Mouse (Mus musculus) hindbrain, embryonic 13.5 days (tissue): ENCODE data around the gene Sars2. TPM values are rescaled to one million over a fixed set of nuclear protein-coding genes. Genes with fewer than 3 reads are reported as not detected.

ENCODE experiments used
- ATAC-seq: fragments of 200-750 bp; cut with Nextera tagmentation; 2 replicates; pipeline ENCODE4 v1.8.0; 2017; ENCODE audit warnings: moderate TSS enrichment; ENCODE audit not compliant: low FRiP score
- H3K27ac ChIP-seq: fragments of 300-500 bp; sonication (generic); 2 replicates; pipeline ENCODE4 v1.5.1; 2015; ENCODE audit warnings: inconsistent platforms, mild to moderate bottlenecking, moderate library complexity
- H3K27me3 ChIP-seq: fragments of 300-500 bp; sonication (generic); 2 replicates; pipeline ENCODE4 v1.6.1; 2015; ENCODE audit warnings: mild to moderate bottlenecking, inconsistent platforms
- H3K36me3 ChIP-seq: fragments of 300-500 bp; sonication (generic); 2 replicates; pipeline ENCODE4 v1.6.1; 2015; ENCODE audit warnings: mild to moderate bottlenecking, inconsistent platforms
- H3K4me1 ChIP-seq: fragments of 300-500 bp; sonication (generic); replicated peaks from 2 replicates; pipeline ENCODE4 v1.6.1; 2015; ENCODE audit warnings: inconsistent platforms
- H3K4me2 ChIP-seq: fragments of 300-500 bp; sonication (generic); 2 replicates; pipeline ENCODE4 v1.6.1; 2015; ENCODE audit warnings: inconsistent platforms, mild to moderate bottlenecking, moderate library complexity
- H3K4me3 ChIP-seq: fragments of 300-500 bp; sonication (generic); 2 replicates; pipeline ENCODE4 v1.5.1; 2015; ENCODE audit warnings: mild to moderate bottlenecking, inconsistent platforms
- H3K9ac ChIP-seq: fragments of 300-500 bp; sonication (generic); 2 replicates; pipeline ENCODE4 v1.6.1; 2015; ENCODE audit warnings: mild to moderate bottlenecking, inconsistent platforms
- H3K9me3 ChIP-seq: fragments of 300-500 bp; sonication (generic); 2 replicates; pipeline ENCODE4 v1.6.1; 2016; ENCODE audit warnings: inconsistent platforms
- WGBS: fragments of 180-500 bp; shearing (Covaris S2); methylation state at CpG from one replicate; pipeline ENCODE4 v1.1.7; 2015; 5-methylcytosine and 5-hydroxymethylcytosine counted together
- polyA plus RNA-seq: library from polyadenylated mRNA; unstranded; fragments of >200 nt; fragmentation: Nextera tagmentation; extraction: Ambion mirVana; gene quantifications from 2 replicates; pipeline ENCODE4 v1.2.1, GENCODE M21; 2015

Gene Sars2
- polyA plus RNA-seq, 1 experiment from 2014 or later, result 22.6 TPM

DNA sequence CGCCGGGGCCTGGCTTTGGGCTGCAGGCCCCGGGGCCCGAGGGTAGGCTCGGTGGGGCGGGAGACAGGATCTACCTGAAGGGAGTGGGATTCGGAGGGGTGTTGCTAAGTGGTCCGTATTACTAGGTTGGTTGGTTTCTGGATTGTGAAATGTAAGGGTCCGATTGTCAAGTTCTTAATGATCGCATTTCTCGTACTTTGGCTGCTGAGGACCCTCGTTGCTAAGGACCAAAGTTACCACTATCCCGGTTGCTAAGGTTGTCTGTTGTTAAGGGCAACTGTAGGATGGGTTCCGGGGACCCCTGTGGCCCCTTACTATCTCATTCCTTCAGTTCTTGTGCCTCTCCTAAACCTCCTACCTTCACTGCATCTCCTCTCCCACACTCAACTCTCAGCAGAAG lies 25.1 kb downstream of the Sars2 start:
- Histone ChIP-seq H3K9me3 (no peaks in the 10 kb centered on the region), H3K27ac (no peak overlapping the region), H3K36me3 (peaks cover 13% of the 10 kb centered on the region), H3K27me3 (no peaks in the 10 kb centered on the region), H3K4me3 (peak overlapping the region; percentile 69), H3K4me1 (peaks cover 37% of the 10 kb centered on the region), H3K9ac (peak overlapping the region; percentile 70), H3K4me2 (peak overlapping the region; percentile 67)
- ATAC-seq, result peak; percentile 30
- WGBS, result 1% methylated on average over 14 of the region's 14 CpGs

DNA sequence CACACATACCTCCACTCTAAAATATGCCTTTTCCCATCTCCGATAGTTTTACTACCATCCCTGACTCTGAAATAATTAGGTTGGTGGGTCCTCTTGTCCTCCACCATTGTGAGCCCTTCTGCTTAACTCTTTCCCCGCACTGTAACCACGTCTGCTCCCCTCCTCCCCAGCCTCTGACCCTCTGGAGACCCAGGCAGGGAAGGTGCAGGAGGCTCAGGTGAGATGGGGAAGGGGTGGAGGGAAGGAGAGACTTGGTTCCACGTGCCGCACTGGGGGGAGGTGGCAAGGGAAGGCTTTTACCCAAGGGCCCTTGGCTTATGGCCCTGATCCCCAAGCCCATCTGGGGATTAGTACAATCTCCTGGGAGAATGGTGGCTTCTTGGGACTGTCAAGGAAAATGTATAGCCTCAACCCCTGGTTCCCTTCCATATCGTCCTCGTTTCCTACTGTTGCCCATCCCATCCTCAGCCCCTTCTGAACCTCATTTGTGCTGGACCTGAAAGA lies 25.7 kb downstream of the Sars2 start, which contains the start of gene Nfkbib:
Gene Nfkbib (minus strand): TSS at position 51 of the 504 bp plus-strand sequence.
- ATAC-seq, result no peak
- WGBS, result 62% methylated on average over 7 of the region's 7 CpGs
- peak within 1 kb of the TSS; percentile 67 for H3K4me2 ChIP-seq

DNA sequence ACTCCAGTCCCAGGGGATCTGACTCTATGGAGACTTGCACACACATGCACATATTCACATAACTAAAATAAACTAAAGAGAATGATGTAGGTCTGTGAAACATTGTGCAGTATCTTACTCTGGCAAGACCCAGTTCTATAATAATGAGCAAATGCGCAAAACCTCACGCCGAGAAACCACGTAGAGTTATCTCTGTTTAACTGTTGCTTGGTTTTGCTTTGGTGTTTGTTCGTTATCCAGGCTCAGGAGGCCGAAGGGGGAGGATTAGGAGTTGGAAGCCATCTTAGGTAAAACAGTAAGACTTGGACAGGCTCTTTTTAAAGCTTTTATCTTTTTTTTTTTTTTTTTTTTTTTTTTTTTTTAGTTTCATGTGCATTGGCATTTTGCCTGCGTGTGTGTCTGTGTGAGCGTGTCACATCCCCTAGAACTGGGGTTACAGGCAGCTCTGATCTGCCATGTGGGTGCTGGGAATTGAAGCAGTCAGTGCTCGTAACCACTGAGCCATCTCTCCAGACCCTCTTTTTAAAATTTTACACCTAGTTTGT lies 27.7 kb downstream of the Sars2 start:
- Histone ChIP-seq H3K9ac (no peak overlapping the region), H3K27me3 (no peaks in the 10 kb centered on the region), H3K27ac (no peak overlapping the region), H3K4me3 (no peak overlapping the region), H3K4me2 (no peak overlapping the region), H3K9me3 (no peaks in the 10 kb centered on the region), H3K36me3 (peaks cover 9% of the 10 kb centered on the region; the same call in 1 of the 2 replicates), H3K4me1 (peaks cover 52% of the 10 kb centered on the region)
- 93% methylated on average over 9 of the region's 9 CpGs for WGBS
- ATAC-seq, result no peak

More for the DNA sequence above, 25.7 kb downstream of the Sars2 start, which contains the start of gene Nfkbib:
- no peak within 1 kb of the TSS for H3K27ac ChIP-seq
- no peaks in the 10 kb centered on the region for H3K9me3 ChIP-seq
- peaks cover 8% of the 10 kb centered on the region; the same call in 1 of the 2 replicates for H3K36me3 ChIP-seq
- peaks cover 37% of the 10 kb centered on the region for H3K4me1 ChIP-seq
- H3K9ac ChIP-seq, result peak within 1 kb of the TSS; percentile 70
- no peaks in the 10 kb centered on the region for H3K27me3 ChIP-seq
- H3K4me3 ChIP-seq, result peak within 1 kb of the TSS; percentile 69

DNA sequence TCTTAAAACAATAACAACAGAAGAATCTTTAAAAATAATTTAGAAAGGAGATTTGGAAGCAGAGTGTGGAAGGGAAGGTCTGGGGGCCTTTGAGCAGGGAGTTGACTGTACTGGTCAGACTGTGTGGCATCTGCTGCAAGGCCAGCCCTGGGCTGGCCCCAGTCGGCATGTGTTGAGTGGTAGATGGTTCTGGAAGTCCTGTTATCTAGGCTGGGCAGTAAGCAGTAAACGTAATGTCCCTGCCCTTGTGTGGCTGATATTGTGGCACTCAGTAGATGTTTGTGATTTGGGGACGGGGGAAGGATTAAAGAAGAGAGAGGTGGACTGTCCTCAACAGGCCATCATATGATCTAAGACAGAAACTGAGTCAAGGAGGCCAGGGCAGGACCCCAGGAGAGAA lies 28.5 kb downstream of the Sars2 start:
- no peak overlapping the region for H3K27ac ChIP-seq
- WGBS, result 92% methylated on average over 3 of the region's 3 CpGs

DNA sequence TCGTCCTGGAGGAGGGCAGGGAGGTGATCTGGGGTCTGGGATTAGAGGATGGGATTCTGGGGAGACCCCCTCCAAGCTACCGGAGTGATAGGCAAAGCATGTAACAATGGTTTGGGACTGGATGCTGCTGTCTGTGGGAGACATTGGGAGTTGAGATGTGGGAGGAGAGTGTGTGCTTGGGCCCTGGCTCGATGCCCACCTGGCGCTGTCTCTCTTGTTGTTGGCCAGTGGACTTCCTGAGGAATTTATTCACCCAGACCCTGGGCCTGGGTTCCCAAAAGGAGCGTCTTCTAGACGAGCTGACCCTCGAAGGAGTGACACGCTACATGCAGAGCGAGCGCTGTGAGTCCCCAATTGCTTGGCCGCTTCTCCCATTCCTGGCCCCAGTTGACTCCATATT lies 30.1 kb downstream of the Sars2 start:
- Histone ChIP-seq H3K27me3 (no peaks in the 10 kb centered on the region), H3K36me3 (peaks cover 20% of the 10 kb centered on the region), H3K27ac (no peak overlapping the region), H3K9ac (no peak overlapping the region), H3K4me2 (no peak overlapping the region), H3K4me3 (no peak overlapping the region), H3K9me3 (no peaks in the 10 kb centered on the region), H3K4me1 (peaks cover 41% of the 10 kb centered on the region)
- WGBS, result 92% methylated on average over 11 of the region's 11 CpGs
- ATAC-seq, result no peak

More for the DNA sequence above, 28.5 kb downstream of the Sars2 start:
- no peak overlapping the region for H3K4me2 ChIP-seq
- H3K4me1 ChIP-seq, result peaks cover 46% of the 10 kb centered on the region
- no peaks in the 10 kb centered on the region for H3K9me3 ChIP-seq
- no peak overlapping the region for H3K4me3 ChIP-seq
- no peak overlapping the region for H3K9ac ChIP-seq
- no peak for ATAC-seq
- H3K36me3 ChIP-seq, result peaks cover 15% of the 10 kb centered on the region; the same call in 1 of the 2 replicates
- no peaks in the 10 kb centered on the region for H3K27me3 ChIP-seq

DNA sequence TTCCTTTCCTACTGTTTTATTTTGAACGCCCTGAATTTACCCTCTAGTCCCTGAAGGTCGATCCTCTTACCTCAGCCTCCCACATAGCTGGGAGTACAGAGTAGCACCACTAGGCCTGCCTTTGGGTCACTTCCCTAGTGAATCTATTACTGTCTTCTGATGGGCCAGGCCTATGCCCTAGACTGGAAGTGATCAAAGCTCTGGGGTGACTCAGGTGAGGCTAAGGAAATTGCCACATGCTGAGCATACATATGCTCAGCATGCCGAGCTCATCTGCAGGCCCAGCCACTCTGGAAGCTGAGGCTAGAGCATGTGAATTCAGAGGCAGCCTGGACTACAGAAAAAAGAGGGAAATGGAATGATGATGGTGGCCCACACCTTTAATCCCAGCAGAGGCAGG lies 31.4 kb downstream of the Sars2 start:
- WGBS, result 85% methylated on average over 3 of the region's 3 CpGs
- no peak for ATAC-seq
- H3K27me3 ChIP-seq, result no peaks in the 10 kb centered on the region
- H3K4me2 ChIP-seq, result no peak overlapping the region
- H3K4me3 ChIP-seq, result no peak overlapping the region
- H3K9me3 ChIP-seq, result no peaks in the 10 kb centered on the region
- H3K36me3 ChIP-seq, result peaks cover 30% of the 10 kb centered on the region
- no peak overlapping the region for H3K9ac ChIP-seq
- H3K4me1 ChIP-seq, result peaks cover 28% of the 10 kb centered on the region
- H3K27ac ChIP-seq, result peak overlapping the region; percentile 67; the same call in 1 of the 2 replicates

DNA sequence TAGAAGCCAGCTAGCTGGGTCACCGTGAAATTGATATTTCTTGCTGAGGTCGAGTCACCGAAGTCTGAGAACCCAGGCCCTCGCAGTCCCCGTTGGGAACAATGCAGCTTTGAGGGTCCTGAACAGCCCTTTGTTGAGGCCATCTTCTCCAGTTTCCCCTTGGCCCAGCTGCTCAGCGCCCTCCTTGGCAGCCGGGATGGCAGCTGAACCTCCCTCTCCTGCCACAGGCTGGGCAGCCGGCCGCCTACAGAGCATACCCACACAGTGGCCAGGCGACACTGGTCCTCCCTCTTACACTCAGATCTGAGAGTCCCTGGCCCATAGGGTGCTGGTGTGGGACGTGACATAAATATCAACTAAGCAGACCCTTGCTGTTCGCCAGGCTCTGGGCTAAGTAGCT lies 32.4 kb downstream of the Sars2 start:
- peaks cover 18% of the 10 kb centered on the region for H3K4me1 ChIP-seq
- no peak overlapping the region for H3K4me3 ChIP-seq
- H3K9ac ChIP-seq, result no peak overlapping the region
- H3K27me3 ChIP-seq, result no peaks in the 10 kb centered on the region
- peaks cover 39% of the 10 kb centered on the region for H3K36me3 ChIP-seq
- no peaks in the 10 kb centered on the region for H3K9me3 ChIP-seq
- peak overlapping the region; percentile 67 for H3K27ac ChIP-seq
- WGBS, result 40% methylated on average over 12 of the region's 12 CpGs
- H3K4me2 ChIP-seq, result no peak overlapping the region
- ATAC-seq, result peak; percentile 56

DNA sequence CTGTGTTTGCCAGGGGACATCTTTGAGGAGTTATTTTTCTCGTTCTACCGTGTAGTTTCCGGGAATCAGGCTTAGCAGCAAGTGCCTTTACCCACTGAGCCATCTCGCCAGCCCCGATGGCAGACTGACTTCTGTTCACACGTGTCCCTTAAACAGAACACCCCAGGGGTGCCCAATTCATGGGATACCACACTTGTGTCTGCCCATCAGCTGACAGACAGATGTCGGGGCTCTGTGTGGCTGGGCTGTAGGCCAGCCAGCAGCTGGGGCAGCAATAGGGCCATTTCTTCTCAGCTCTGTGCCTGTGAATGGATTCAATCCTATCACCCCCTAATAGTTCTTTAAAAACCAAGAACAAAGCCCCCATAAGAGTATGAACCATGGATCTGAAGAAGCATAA lies 33.3 kb downstream of the Sars2 start:
- H3K4me3 ChIP-seq, result no peak overlapping the region
- no peak overlapping the region for H3K4me2 ChIP-seq
- no peak overlapping the region; the same call in 1 of the 2 replicates for H3K9ac ChIP-seq
- no peak for ATAC-seq
- H3K9me3 ChIP-seq, result no peaks in the 10 kb centered on the region
- peaks cover 39% of the 10 kb centered on the region for H3K36me3 ChIP-seq
- H3K27ac ChIP-seq, result no peak overlapping the region
- H3K27me3 ChIP-seq, result no peaks in the 10 kb centered on the region
- 78% methylated on average over 7 of the region's 7 CpGs for WGBS
- H3K4me1 ChIP-seq, result peaks cover 18% of the 10 kb centered on the region

DNA sequence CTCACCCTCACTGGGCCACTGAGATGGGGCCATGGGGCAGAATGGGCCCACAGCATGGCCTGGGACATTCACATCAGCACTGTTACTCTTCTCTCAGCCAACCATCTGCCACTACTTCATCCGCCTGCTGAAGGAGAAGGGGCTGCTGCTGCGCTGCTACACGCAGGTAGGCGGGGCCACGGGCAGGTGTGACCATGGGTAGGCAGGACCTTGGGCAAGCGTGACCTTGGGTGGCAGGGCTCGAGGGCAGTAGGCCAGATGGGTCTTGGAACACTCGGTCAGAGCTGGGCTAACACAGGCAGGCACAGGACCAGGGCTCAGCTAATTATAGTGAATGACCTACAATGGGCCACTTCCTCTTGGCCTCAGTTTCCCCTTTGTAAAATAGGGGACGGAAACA lies 37.0 kb downstream of the Sars2 start:
- H3K4me2 ChIP-seq, result no peak overlapping the region

DNA sequence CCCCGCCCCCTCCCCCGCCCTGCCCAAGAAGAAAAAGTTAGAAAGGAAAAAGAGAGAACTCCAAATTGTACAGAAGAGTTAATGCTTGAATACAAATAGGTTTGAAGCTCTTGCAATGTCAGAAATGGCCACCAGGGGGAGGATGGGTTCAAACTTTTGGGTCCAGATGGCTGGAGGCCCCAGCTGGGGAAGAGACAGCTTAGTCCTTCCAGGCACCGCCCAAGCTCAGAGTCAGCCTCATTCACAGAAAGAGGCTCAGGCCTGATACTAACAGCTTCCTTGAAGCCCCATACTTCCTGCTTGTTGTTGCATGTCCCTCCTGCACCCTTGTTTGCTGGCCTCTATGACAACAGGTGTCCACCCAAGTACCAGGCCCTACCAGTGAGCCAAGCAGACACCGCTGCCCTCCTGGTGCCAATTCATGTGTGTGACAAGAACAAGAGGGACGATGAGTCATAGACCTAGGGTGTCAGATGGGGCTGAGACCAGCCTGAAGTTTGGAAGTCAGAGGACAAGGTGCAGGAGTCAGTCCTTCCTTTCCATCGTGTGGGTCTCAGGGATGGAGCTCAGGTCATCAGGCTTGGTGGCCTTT lies 38.4 kb downstream of the Sars2 start:
- no peak overlapping the region; the same call in 1 of the 2 replicates for H3K9ac ChIP-seq

More for the DNA sequence above, 37.0 kb downstream of the Sars2 start:
- 87% methylated on average over 9 of the region's 9 CpGs for WGBS
- no peaks in the 10 kb centered on the region for H3K27me3 ChIP-seq
- H3K9me3 ChIP-seq, result no peaks in the 10 kb centered on the region
- H3K4me3 ChIP-seq, result no peak overlapping the region
- peaks cover 52% of the 10 kb centered on the region for H3K36me3 ChIP-seq
- no peak overlapping the region for H3K27ac ChIP-seq
- H3K4me1 ChIP-seq, result peaks cover 13% of the 10 kb centered on the region
- no peak for ATAC-seq
- H3K9ac ChIP-seq, result peak overlapping the region; percentile 13; the same call in 1 of the 2 replicates

DNA sequence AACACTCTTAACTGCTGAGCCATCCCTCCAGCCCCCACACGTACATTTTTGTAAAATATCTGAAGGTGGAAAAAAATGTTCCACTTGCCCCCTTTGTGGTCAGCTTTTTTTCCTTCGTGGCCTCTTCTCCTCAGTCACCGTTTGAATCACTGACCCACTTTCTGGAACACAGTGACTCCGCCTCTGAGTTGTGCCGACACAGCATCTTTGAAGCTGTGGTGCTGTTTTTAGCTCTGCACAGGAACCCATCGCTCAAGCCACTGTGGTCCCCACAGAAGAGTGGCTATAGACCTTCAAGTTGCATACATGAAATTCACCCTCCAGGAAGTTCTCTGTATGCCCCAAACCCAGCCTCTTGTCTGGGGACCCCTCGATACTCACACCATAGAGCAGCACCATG lies 39.1 kb downstream of the Sars2 start:
- peaks cover 58% of the 10 kb centered on the region for H3K36me3 ChIP-seq
- H3K9me3 ChIP-seq, result no peaks in the 10 kb centered on the region
- peaks cover 4% of the 10 kb centered on the region for H3K4me1 ChIP-seq
- H3K27me3 ChIP-seq, result no peaks in the 10 kb centered on the region
- no peak for ATAC-seq
- H3K4me2 ChIP-seq, result no peak overlapping the region
- no peak overlapping the region for H3K9ac ChIP-seq
- H3K4me3 ChIP-seq, result no peak overlapping the region
- H3K27ac ChIP-seq, result no peak overlapping the region
- WGBS, result 87% methylated on average over 7 of the region's 7 CpGs

More for the DNA sequence above, 38.4 kb downstream of the Sars2 start:
- Histone ChIP-seq H3K4me2 (no peak overlapping the region), H3K9me3 (no peaks in the 10 kb centered on the region), H3K4me1 (peaks cover 4% of the 10 kb centered on the region), H3K36me3 (peaks cover 52% of the 10 kb centered on the region), H3K4me3 (no peak overlapping the region), H3K27ac (no peak overlapping the region; the same call in 1 of the 2 replicates), H3K27me3 (no peaks in the 10 kb centered on the region)
- ATAC-seq, result peak; percentile 49; the same call in 1 of the 2 replicates
- WGBS, result 44% methylated on average over 6 of the region's 6 CpGs

DNA sequence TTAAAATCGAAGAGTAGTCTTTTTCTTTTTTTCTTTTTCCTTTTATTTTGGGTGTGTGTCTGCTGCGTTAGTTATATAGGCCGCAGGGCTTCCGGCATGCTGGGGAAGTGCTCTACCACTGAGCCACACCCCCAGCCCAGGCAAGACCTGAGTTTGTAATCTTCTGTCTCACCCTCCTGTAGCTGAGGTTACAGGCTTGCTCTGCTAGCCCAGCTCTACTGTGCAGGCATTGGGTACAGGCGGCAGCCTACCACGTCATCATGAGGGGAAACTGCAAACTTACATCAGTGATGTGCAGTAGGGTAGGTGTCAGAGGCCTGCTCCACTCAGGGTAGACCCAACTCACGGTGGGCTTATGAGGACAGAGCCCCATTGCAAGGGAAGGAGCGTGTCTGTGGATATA lies 39.5 kb downstream of the Sars2 start:
- H3K4me1 ChIP-seq, result peaks cover 4% of the 10 kb centered on the region
- no peaks in the 10 kb centered on the region for H3K27me3 ChIP-seq
- 92% methylated on average over 8 of the region's 8 CpGs for WGBS
- H3K4me2 ChIP-seq, result no peak overlapping the region
- no peaks in the 10 kb centered on the region for H3K9me3 ChIP-seq
- H3K27ac ChIP-seq, result no peak overlapping the region
- ATAC-seq, result no peak
- no peak overlapping the region for H3K9ac ChIP-seq
- no peak overlapping the region for H3K4me3 ChIP-seq
- H3K36me3 ChIP-seq, result peaks cover 62% of the 10 kb centered on the region
